Comparison of ENCODE assay signal across 9 mouse cellular contexts in the genomic region with DNA sequence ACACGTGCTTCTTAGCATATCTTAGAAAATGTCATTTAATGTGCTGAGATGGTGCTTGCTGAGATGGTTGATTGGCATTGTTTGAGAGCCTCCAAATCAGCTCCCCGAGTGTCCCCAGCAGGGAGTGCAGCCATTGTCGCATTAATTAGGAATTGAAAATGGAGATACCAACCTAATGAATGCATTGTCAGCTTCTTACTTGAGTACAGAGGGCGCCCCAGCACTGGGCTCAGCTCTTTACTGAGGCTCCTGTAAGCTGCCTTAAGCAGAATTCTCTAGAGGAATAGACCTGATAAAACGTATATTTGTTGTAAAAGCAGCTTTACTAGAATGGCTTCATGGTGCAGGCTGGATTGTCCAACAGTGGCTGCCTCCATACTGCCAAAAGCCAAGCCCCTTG.
A peak's percentile ranks its signal among the peaks of the same experiment; 100 is the strongest.
DNase-seq lines count a peak whose midpoint lies in the region; ATAC-seq and TF ChIP-seq lines count a peak whose summit lies in the region.
"Had no signal": no experiment of that assay in that cellular context is flagged by ENCODE, and none has a peak within 500 bp of the region (broad histone marks: within the 10 kb centered on the region; RNA-seq: fewer than 3 reads in every experiment).

No protein-coding gene starts in this region.

- H3K4me1 ChIP-seq in lung, embryonic 14.5 days (ENCODE audit: insufficient read depth): no peaks in the 10 kb centered on the region

- no peak overlapping the region for H3K4me3 ChIP-seq in lung, embryonic 14.5 days (ENCODE audit: low read depth, low read length)
- H3K4me3 ChIP-seq in layer of hippocampus, adult 2 months: no peak overlapping the region

- H3K27me3 ChIP-seq in lung, embryonic 14.5 days (ENCODE audit: insufficient read depth, low read length): no peaks in the 10 kb centered on the region

- 22% methylated on average over 5 of the region's 5 CpGs for WGBS in lung, embryonic 14.5 days

- no peaks in the 10 kb centered on the region for H3K36me3 ChIP-seq in lung, embryonic 14.5 days (ENCODE audit: insufficient read depth)

- peak; percentile 40 to 47 for DNase-seq in cerebellum, postnatal 10 days
- no peak for DNase-seq in cerebellum, adult 11 months
- peak; percentile 17 for DNase-seq in lung, embryonic 14.5 days
- no peak for DNase-seq in lung, adult 18-20 months
- DNase-seq in layer of hippocampus, adult 2 months (ENCODE audit: low spot score in 2 of 2): peak; percentile 18 to 51
- peak; percentile 84 for DNase-seq in retina, postnatal 1 day
- no peak for DNase-seq in adrenal gland, adult 2 months
- no peak for DNase-seq in yolk sac, embryonic 10.5 days (ENCODE audit: low spot score)
- DNase-seq: cerebellum, adult 9-11 months had no signal

- no peak overlapping the region for H3K4me2 ChIP-seq in lung, embryonic 14.5 days

- no peak overlapping the region for H3K9ac ChIP-seq in lung, embryonic 14.5 days

- ATAC-seq in lung, embryonic 14.5 days (ENCODE audit: insufficient read depth): no peak

- no peaks in the 10 kb centered on the region for H3K9me3 ChIP-seq in lung, embryonic 14.5 days (ENCODE audit: low read depth, low read length)

- H3K27ac ChIP-seq in lung, embryonic 14.5 days (ENCODE audit: low read depth): no peak overlapping the region
- H3K27ac ChIP-seq in layer of hippocampus, adult 2 months: 0 out of 2 replicates have a peak overlapping the region, but pooled peaks have one; percentile 20

- TF ChIP-seq CTCF in lung, embryonic 14.5 days (IDR thresholded peaks at IDR 0.05; ENCODE audit: low read depth): no peak
- TF ChIP-seq CTCF in layer of hippocampus, adult 2 months (conservative IDR thresholded peaks at IDR 0.05): peak; percentile 78

Comparison
In these comparisons a context has a peak if more than half of its experiments do, and no peak if none do; other contexts are left out.
1. DNase-seq: peak in cerebellum, postnatal 10 days (2 of 2), lung, embryonic 14.5 days (single experiment), layer of hippocampus, adult 2 months (2 of 2) and retina, postnatal 1 day (single experiment); none in cerebellum, adult 11 months (single experiment), lung, adult 18-20 months (0 of 2), adrenal gland, adult 2 months (single experiment) and yolk sac, embryonic 10.5 days (single experiment).